Mouse (Mus musculus): Measurements from ENCODE around the gene As3mt. TPM values are rescaled to one million over a fixed set of nuclear protein-coding genes. Genes with fewer than 3 reads are reported as not detected.
"Not testable (repeated sequence)": the region's sequence is repeated elsewhere in the genome, so short reads cannot be mapped to it uniquely, and the experiment has no call there.

As3mt gene
- polyA plus RNA-seq, 1 experiment, result 2.9 TPM

DNA sequence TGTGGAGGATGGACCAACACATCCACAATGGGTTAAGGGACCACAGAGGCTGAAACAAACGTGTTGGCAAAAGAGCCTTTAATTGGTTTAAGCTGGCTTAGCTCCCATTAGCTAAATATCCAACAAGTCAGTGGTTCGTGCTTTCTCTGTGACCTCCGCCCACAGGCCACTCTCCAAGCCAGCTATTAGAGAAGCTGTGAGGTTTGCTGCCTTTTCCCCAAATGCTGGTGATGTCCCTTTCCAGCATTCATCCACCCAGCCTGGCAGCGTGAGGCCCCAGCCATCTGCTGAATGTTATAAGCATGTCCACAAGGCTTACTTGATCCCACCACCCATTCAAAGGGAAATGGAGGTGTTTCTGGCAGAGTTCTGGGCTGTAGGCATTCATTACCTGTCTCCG is 69.1 kb downstream of the As3mt start:
- Histone ChIP-seq H3K4me3 (ENCODE audit: low read depth, low read length) (no peak overlapping the region), H3K27ac (ENCODE audit: insufficient read depth, low read length) (no peak overlapping the region), H3K27me3 (ENCODE audit: control insufficient read depth, insufficient read depth, low read length, poor library complexity, severe bottlenecking) (no peaks in the 10 kb centered on the region), H3K9me3 (replicated peaks; ENCODE audit: control insufficient read depth, insufficient read depth, low read length, poor library complexity, severe bottlenecking) (no peaks in the 10 kb centered on the region), H3K36me3 (ENCODE audit: control insufficient read depth, insufficient read depth, low read length, poor library complexity, severe bottlenecking) (no peaks in the 10 kb centered on the region), H3K9ac (ENCODE audit: low read depth, poor library complexity, severe bottlenecking) (no peak overlapping the region), H3K4me1 (ENCODE audit: control insufficient read depth, insufficient read depth, low read length) (no peaks in the 10 kb centered on the region)
- TF ChIP-seq CTCF (IDR thresholded peaks at IDR 0.05; ENCODE audit: low read depth, low read length), result no peak
- TF ChIP-seq EP300 (IDR thresholded peaks at IDR 0.05; ENCODE audit: insufficient read depth, low read depth, low read length), result no peak
- no peak for TF ChIP-seq POLR2A (IDR thresholded peaks at IDR 0.05; ENCODE audit: insufficient read depth, low read length)

DNA sequence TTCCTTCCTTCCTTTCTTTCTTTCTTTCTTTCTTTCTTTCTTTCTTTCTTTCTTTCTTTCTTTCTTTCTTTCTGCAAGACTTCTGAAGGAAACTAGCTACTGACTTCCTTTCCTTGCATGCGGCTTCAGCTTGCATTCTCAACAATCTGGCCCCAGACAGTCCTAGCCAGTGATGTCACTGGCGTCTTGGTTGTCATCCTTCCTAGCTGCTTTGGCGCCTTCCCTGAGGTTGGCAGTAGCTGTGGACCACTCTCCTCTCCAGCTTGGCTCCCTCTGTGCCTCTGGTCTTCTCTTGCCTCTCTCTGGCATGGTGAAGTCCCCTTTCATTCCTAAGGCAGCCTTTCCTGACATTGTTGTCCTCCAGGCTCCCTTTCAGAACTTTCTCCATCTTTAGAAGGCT is 69.6 kb downstream of the As3mt start:
- Histone ChIP-seq H3K4me3 (ENCODE audit: low read depth, low read length) (no peak overlapping the region), H3K27me3 (ENCODE audit: control insufficient read depth, insufficient read depth, low read length, poor library complexity, severe bottlenecking) (no peaks in the 10 kb centered on the region), H3K9me3 (replicated peaks; ENCODE audit: control insufficient read depth, insufficient read depth, low read length, poor library complexity, severe bottlenecking) (no peaks in the 10 kb centered on the region), H3K36me3 (ENCODE audit: control insufficient read depth, insufficient read depth, low read length, poor library complexity, severe bottlenecking) (no peaks in the 10 kb centered on the region), H3K9ac (ENCODE audit: low read depth, poor library complexity, severe bottlenecking) (no peak overlapping the region), H3K27ac (ENCODE audit: insufficient read depth, low read length) (no peak overlapping the region), H3K4me1 (ENCODE audit: control insufficient read depth, insufficient read depth, low read length) (no peaks in the 10 kb centered on the region)
- TF ChIP-seq CTCF (IDR thresholded peaks at IDR 0.05; ENCODE audit: low read depth, low read length), result no peak
- TF ChIP-seq EP300 (IDR thresholded peaks at IDR 0.05; ENCODE audit: insufficient read depth, low read depth, low read length), result no peak
- no peak for TF ChIP-seq POLR2A (IDR thresholded peaks at IDR 0.05; ENCODE audit: insufficient read depth, low read length)

DNA sequence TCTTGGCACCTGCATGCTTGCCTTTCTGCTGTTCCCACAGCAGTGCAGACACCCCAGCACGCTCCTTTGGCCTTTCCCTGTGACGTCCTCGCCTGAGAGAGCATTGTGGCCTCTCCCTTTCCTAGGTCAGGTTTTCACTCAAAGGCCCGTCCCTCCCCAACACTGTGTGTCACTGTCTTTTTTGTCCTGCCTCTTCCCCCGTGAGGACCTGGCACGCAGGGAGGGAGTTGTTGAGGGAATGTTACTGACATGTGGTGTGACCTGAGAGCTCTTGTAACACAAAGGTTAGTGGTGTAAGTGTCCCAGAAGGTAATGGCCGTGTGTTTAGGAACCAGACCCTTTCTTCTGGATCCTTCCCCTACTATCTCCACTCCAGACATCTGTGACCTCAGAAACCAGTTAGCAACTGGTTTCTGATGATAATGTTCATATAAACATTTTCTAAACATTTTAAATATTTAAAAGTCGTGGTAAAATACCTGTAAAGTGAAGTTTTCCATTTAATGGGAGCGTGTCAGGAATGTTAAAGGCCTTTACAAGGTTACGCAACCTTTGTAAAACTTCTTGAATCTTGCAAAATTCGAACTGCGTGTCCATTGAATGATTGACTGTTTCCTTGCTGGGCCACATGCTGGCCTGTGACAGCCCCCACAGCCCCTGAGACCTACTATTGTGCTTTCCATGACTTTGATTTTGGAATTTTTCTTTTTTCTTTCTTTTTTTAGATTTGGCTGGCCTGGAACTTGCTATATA is 70.8 kb downstream of the As3mt start:
- Histone ChIP-seq H3K36me3 (ENCODE audit: control insufficient read depth, insufficient read depth, low read length, poor library complexity, severe bottlenecking) (no peaks in the 10 kb centered on the region), H3K9me3 (replicated peaks; ENCODE audit: control insufficient read depth, insufficient read depth, low read length, poor library complexity, severe bottlenecking) (no peaks in the 10 kb centered on the region), H3K4me3 (ENCODE audit: low read depth, low read length) (no peak overlapping the region), H3K4me1 (ENCODE audit: control insufficient read depth, insufficient read depth, low read length) (no peaks in the 10 kb centered on the region), H3K9ac (ENCODE audit: low read depth, poor library complexity, severe bottlenecking) (no peak overlapping the region), H3K27me3 (ENCODE audit: control insufficient read depth, insufficient read depth, low read length, poor library complexity, severe bottlenecking) (no peaks in the 10 kb centered on the region), H3K27ac (ENCODE audit: insufficient read depth, low read length) (no peak overlapping the region)
- TF ChIP-seq EP300 (IDR thresholded peaks at IDR 0.05; ENCODE audit: insufficient read depth, low read depth, low read length), result no peak
- TF ChIP-seq POLR2A (IDR thresholded peaks at IDR 0.05; ENCODE audit: insufficient read depth, low read length), result no peak
- TF ChIP-seq CTCF (IDR thresholded peaks at IDR 0.05; ENCODE audit: low read depth, low read length), result no peak

DNA sequence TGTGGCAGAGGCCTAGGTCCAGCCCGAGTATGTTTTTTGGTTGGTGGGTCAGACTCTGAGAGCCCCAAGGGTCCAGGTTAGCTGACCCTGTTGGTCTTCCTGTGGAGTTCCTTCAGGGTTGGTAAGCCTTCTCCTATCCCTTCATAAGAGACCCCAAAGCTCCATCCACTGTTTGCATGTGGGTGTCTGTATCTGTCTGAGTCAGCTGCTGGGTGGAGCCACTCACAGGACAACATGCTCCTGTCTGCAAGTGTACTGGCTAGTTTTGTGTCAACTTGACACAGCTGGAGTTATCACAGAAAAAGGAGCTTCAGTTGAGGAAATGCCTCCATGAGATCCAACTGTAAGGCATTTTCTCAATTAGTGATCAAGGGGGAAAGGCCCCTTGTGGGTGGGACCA is 71.9 kb downstream of the As3mt start:
- H3K4me1 ChIP-seq (ENCODE audit: control insufficient read depth, insufficient read depth, low read length); H3K27me3 ChIP-seq (ENCODE audit: control insufficient read depth, insufficient read depth, low read length, poor library complexity, severe bottlenecking); H3K36me3 ChIP-seq (ENCODE audit: control insufficient read depth, insufficient read depth, low read length, poor library complexity, severe bottlenecking); H3K9ac ChIP-seq (ENCODE audit: low read depth, poor library complexity, severe bottlenecking); H3K9me3 ChIP-seq (replicated peaks; ENCODE audit: control insufficient read depth, insufficient read depth, low read length, poor library complexity, severe bottlenecking); H3K4me3 ChIP-seq (ENCODE audit: low read depth, low read length); H3K27ac ChIP-seq (ENCODE audit: insufficient read depth, low read length): not testable (repeated sequence)

DNA sequence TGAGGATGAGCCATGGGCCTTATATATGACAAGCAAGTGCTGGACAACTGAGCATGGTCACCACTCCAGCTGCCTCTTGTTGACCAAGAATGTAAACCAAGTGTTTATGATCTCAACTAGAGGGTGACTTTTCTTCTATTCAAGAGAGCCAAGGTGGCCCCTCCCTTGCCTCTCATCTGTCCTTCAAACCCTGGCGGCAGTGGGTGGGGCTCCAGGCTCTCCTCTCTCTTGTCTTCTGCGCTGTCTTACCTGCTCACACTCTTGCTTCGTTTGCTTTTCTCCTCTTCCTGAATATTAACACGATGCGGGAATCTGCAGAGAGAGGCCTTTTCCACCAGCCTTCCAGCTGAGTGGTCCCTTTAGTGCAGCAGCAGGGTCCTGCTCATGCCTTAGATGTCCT is 76.8 kb downstream of the As3mt start:
- no peaks in the 10 kb centered on the region for H3K27me3 ChIP-seq (ENCODE audit: control insufficient read depth, insufficient read depth, low read length, poor library complexity, severe bottlenecking)
- TF ChIP-seq CTCF (IDR thresholded peaks at IDR 0.05; ENCODE audit: low read depth, low read length) (no peak), EP300 (IDR thresholded peaks at IDR 0.05; ENCODE audit: insufficient read depth, low read depth, low read length) (no peak), POLR2A (IDR thresholded peaks at IDR 0.05; ENCODE audit: insufficient read depth, low read length) (no peak)
- peaks cover 5% of the 10 kb centered on the region for H3K4me1 ChIP-seq (ENCODE audit: control insufficient read depth, insufficient read depth, low read length)
- H3K9ac ChIP-seq (ENCODE audit: low read depth, poor library complexity, severe bottlenecking), result no peak overlapping the region
- no peaks in the 10 kb centered on the region for H3K36me3 ChIP-seq (ENCODE audit: control insufficient read depth, insufficient read depth, low read length, poor library complexity, severe bottlenecking)
- no peak overlapping the region for H3K27ac ChIP-seq (ENCODE audit: insufficient read depth, low read length)
- H3K9me3 ChIP-seq (replicated peaks; ENCODE audit: control insufficient read depth, insufficient read depth, low read length, poor library complexity, severe bottlenecking), result no peaks in the 10 kb centered on the region
- no peak overlapping the region for H3K4me3 ChIP-seq (ENCODE audit: low read depth, low read length)

DNA sequence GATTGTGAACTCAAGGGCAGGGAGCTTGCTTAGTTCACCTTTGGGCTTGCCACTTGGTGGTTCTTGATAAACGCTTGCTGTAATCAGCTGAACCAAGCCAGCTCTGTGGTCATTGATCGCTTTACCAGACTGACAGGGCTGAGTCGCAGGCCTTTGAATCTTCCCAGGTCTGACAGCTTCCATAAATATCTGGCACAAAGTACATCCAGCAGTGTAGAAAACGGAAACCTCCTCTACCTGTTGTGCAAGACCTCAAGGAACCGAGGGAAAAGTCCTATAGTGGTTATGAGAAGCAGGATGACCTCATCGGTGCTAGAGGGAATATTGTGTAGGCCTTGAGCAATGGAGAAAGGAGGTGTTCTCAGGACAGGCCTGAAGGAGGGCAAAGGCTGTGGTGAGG is 77.2 kb downstream of the As3mt start:
- Histone ChIP-seq H3K27me3 (ENCODE audit: control insufficient read depth, insufficient read depth, low read length, poor library complexity, severe bottlenecking) (no peaks in the 10 kb centered on the region), H3K4me3 (ENCODE audit: low read depth, low read length) (no peak overlapping the region), H3K27ac (ENCODE audit: insufficient read depth, low read length) (no peak overlapping the region), H3K9me3 (replicated peaks; ENCODE audit: control insufficient read depth, insufficient read depth, low read length, poor library complexity, severe bottlenecking) (no peaks in the 10 kb centered on the region), H3K4me1 (ENCODE audit: control insufficient read depth, insufficient read depth, low read length) (peaks cover 5% of the 10 kb centered on the region), H3K36me3 (ENCODE audit: control insufficient read depth, insufficient read depth, low read length, poor library complexity, severe bottlenecking) (no peaks in the 10 kb centered on the region), H3K9ac (ENCODE audit: low read depth, poor library complexity, severe bottlenecking) (no peak overlapping the region)
- TF ChIP-seq EP300 (IDR thresholded peaks at IDR 0.05; ENCODE audit: insufficient read depth, low read depth, low read length), result no peak
- no peak for TF ChIP-seq POLR2A (IDR thresholded peaks at IDR 0.05; ENCODE audit: insufficient read depth, low read length)
- no peak for TF ChIP-seq CTCF (IDR thresholded peaks at IDR 0.05; ENCODE audit: low read depth, low read length)
